Mouse (Mus musculus): Measurements from ENCODE around the gene Tctn3. TPM values are rescaled to one million over a fixed set of nuclear protein-coding genes. Genes with fewer than 3 reads are reported as not detected.

Tctn3 gene
- polyA plus RNA-seq, 1 experiment from 2014 or later = 13.7 TPM

DNA sequence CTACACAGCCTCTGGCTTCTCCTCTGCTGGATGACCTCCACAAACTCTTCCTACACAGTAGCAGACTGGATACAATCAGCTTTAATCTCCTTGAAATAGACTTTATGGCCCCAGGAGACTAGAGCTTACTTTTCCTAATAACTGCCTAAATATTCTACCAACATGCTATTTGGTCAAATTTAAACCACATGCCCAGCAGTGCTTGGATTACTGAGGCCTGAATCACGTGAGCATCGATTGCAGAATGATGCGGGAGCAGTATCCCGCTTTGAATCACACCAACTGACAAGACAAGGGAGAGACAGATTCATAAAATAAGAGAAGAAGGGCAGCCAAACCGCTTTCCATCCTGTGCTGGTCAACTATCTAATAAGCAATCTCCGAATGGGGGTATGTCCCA is 63.6 kb downstream of the Tctn3 start:
- WGBS = 80% methylated on average over 6 of the region's 6 CpGs
- no peaks in the 10 kb centered on the region for H3K9me3 ChIP-seq
- DNase-seq (ENCODE audit: low spot score) = no peak
- no peak overlapping the region for H3K4me3 ChIP-seq
- H3K27ac ChIP-seq = no peak overlapping the region
- peaks cover 35% of the 10 kb centered on the region for H3K36me3 ChIP-seq
- peaks cover 11% of the 10 kb centered on the region for H3K4me1 ChIP-seq (replicated peaks)
- H3K27me3 ChIP-seq (ENCODE audit: insufficient read depth, poor library complexity, severe bottlenecking) = no peaks in the 10 kb centered on the region

Other genes with a start within 250 kb of the Tctn3 start
- gene Sorbs1, start 98.5 kb downstream of the Tctn3 start, polyA plus RNA-seq (2016; fragmentation: Nextera tagmentation; extraction: Ambion mirVana) = 64.2 and 74.4 TPM in 2 replicates
- gene Aldh18a1, start 23.8 kb downstream of the Tctn3 start, polyA plus RNA-seq (2016; fragmentation: Nextera tagmentation; extraction: Ambion mirVana) = 94.3 and 96.1 TPM in 2 replicates
- gene Entpd1, start 133 bp upstream of the Tctn3 start, polyA plus RNA-seq (2016; fragmentation: Nextera tagmentation; extraction: Ambion mirVana) = 4.5 and 5.0 TPM in 2 replicates
- 0.20 and 0.55 TPM in 2 replicates for gene Cc2d2b, start 136.5 kb upstream of the Tctn3 start, polyA plus RNA-seq (2016; fragmentation: Nextera tagmentation; extraction: Ambion mirVana)
- 40.2 and 41.2 TPM in 2 replicates for gene Ccnj, start 219.0 kb upstream of the Tctn3 start, polyA plus RNA-seq (2016; fragmentation: Nextera tagmentation; extraction: Ambion mirVana)